Mouse (Mus musculus) cortical plate, adult 2 months (tissue): ENCODE data around the gene Itga8. TPM values are rescaled to one million over a fixed set of nuclear protein-coding genes. Genes with fewer than 3 reads are reported as not detected.

Source experiments
- H3K27ac ChIP-seq: fragments of 200-500 bp; 2 replicates; pipeline ENCODE4 v1.5.1; 2012; ENCODE audit warnings: low read length, control low read depth, inconsistent platforms; ENCODE audit not compliant: insufficient read depth
- H3K4me1 ChIP-seq: fragments of 200-500 bp; 2 replicates; pipeline ENCODE4 v1.6.1; 2011; ENCODE audit warnings: low read length; ENCODE audit not compliant: control insufficient read depth, insufficient read depth
- H3K4me3 ChIP-seq: fragments of 200-500 bp; 2 replicates; pipeline ENCODE4 v1.5.1; 2011; ENCODE audit warnings: mild to moderate bottlenecking, low read length, control low read depth; ENCODE audit not compliant: insufficient read depth
- CTCF ChIP-seq: fragments of 200-500 bp; IDR thresholded peaks from 2 replicates; pipeline ENCODE4 v1.5.1; 2011; ENCODE audit warnings: mild to moderate bottlenecking, control low read depth, low read length; ENCODE audit not compliant: insufficient read depth; ENCODE audit errors: extremely low read depth
- POLR2A ChIP-seq: fragments of 200-500 bp; IDR thresholded peaks from 2 replicates; pipeline ENCODE4 v1.6.1; 2011; ENCODE audit warnings: mild to moderate bottlenecking, low read length, control low read depth; ENCODE audit not compliant: insufficient read depth; ENCODE audit errors: extremely low read depth
- polyA plus RNA-seq: library from polyadenylated mRNA; depleted of rRNA; stranded (reverse); fragments of >200 nt; gene quantifications from 2 replicates; pipeline ENCODE4 v1.2.3, GENCODE M21; 2012

Gene Itga8
- polyA plus RNA-seq, 1 experiment: 5.0 TPM

DNA sequence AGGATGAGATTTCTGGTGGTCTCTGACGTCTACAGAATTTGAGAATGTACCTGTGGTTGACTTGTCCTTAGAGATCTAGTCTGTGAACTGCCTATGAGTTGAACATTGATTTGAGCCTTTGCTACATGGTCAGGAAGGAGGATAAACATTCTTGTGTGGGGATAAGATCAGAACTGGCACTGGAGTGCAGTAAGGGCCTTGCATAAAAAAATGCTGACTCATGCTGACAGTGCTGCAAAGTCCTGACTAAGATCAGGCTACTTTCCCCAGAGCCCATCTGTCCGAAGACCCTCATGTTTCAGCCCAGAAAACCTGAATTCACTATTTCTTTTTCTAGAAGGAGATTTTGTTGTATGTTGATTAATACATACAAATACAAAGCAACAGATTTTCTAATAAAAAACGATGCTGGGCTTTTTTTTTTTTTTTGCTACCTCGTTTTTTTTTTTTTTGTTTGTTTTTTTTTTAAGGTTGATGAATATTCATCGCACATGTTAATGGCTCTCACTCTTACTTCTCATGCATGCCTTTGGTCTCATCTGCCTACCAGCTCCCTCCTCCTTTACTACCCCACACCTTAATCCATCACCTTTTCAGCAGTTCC lies 162.9 kb downstream of the Itga8 start:
- Histone ChIP-seq H3K4me3 (no peak overlapping the region), H3K4me1 (no peaks in the 10 kb centered on the region), H3K27ac (no peak overlapping the region)
- TF ChIP-seq POLR2A: no peak
- no peak for TF ChIP-seq CTCF

DNA sequence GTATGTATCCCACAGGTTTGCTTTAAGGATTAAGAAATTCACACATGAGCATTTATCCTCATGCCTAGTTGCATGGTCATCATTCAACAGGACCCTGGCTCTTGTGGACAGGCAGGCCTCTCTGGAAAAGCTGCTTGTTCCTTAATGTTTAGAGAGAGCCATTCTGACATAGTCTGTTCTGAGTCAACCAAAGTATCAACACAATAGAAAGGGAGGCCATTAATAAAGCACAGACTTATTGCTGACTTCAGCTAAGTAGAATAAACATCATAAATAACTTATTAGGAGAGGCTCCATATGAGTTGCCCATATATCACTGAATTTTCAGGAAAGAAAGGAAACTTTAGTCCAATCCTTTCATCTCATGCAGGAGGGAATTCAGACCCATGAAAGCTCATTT lies 175.1 kb downstream of the Itga8 start:
- H3K4me1 ChIP-seq: no peaks in the 10 kb centered on the region
- TF ChIP-seq CTCF: no peak
- no peak for TF ChIP-seq POLR2A
- H3K4me3 ChIP-seq: no peak overlapping the region
- H3K27ac ChIP-seq: no peak overlapping the region

DNA sequence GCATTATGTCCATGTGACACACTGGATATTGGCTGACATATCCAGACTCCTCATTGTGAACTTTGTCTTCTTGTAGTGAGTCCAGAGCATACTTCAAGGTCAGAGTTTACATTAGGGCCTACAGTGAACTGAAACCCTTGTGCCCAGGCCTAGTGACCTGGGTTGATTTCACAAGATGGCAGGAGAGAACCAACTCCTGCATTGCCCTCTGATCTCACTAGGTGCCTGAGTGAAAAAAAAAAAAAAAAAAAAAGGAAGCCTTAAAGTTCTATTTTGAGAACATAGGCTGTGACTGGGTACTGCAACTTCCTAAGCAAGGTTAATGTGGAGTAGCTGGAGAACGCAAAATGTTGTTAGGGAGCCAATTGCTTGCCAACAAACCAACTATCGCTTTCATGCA lies 186.2 kb downstream of the Itga8 start:
- TF ChIP-seq CTCF: no peak
- no peak for TF ChIP-seq POLR2A
- no peak overlapping the region for H3K27ac ChIP-seq
- no peaks in the 10 kb centered on the region for H3K4me1 ChIP-seq
- no peak overlapping the region for H3K4me3 ChIP-seq

DNA sequence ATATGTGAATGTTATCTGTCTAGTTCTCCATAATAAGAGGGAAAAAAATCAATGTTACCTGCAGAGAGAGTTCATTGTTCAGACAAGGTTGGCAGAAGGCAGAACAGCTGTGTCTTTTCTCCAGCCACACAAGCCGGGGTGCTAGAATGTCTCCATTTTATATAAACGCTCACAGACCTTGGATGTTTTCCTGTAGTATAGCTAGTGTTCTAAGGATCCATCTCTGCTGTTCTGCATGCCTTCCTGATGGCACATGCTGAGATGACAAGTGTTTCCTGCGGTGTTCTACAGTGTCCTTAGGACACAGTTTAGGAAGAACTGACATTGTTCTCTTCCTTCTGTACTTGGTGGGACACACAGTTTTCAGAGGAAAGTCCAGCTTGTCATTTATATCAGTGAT lies 192.4 kb downstream of the Itga8 start:
- H3K27ac ChIP-seq: no peak overlapping the region
- no peaks in the 10 kb centered on the region for H3K4me1 ChIP-seq
- no peak overlapping the region for H3K4me3 ChIP-seq
- TF ChIP-seq POLR2A (no peak), CTCF (no peak)

DNA sequence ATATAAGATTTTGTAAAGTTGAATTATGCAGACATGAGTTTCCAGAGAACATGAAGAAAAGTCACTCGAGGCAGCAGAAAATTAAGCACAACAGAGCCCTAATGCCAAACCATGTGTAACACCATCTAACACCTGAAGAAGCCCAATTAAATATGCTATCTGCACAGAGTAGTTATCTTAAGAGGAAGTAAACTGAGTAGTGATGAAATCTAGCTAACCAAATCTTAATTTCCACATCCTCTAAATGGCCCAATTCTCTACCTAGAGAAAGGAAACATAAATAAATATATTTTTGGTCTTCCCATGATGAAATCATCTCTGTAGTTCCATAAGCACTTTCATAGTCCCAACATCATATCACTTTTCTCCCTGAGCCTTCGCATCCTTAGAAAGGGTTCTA lies 193.4 kb downstream of the Itga8 start:
- H3K4me3 ChIP-seq: no peak overlapping the region
- TF ChIP-seq CTCF (no peak), POLR2A (no peak)
- H3K27ac ChIP-seq: no peak overlapping the region
- H3K4me1 ChIP-seq: no peaks in the 10 kb centered on the region

DNA sequence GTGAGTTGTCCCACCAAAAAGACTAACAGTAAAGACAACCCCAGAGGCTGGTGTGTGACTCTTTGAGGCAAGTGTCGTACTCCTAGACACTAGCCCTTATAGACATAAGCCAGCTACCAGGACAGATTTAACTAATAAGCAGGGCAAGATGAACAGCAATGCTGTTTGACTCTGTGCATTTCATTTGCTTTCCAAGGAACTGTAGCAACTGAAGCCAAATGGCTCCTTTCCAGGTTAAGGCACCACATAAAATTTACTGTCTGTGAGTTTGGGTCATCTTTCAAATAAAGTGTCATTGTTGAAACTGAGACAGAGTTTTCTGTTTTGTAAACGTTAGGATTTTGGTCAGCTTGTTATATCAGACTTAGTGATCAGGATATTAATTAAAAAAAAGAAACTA lies 194.5 kb downstream of the Itga8 start:
- Histone ChIP-seq H3K27ac (no peak overlapping the region), H3K4me1 (no peaks in the 10 kb centered on the region), H3K4me3 (no peak overlapping the region)
- no peak for TF ChIP-seq POLR2A
- TF ChIP-seq CTCF: no peak

DNA sequence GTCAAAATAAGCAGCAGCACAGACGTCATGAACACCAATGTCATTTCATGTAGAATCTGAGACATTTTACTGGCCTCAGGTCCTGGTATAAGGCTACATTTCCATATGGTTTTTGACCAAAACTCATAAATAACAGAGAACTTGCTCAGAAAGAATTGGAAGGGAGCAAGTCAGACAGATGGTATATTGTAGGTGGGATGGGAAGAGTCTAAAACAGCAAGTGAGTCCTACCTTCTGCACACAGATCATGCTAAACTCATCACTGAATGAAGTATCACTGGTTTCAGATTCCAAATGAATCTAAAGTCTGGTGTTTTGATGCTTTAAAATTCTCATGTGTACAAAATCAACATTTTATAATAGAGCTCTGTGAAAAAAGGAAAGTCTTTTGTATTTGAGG lies 198.5 kb downstream of the Itga8 start:
- H3K4me1 ChIP-seq: no peaks in the 10 kb centered on the region
- TF ChIP-seq CTCF (no peak), POLR2A (no peak)
- no peak overlapping the region for H3K4me3 ChIP-seq
- H3K27ac ChIP-seq: no peak overlapping the region

DNA sequence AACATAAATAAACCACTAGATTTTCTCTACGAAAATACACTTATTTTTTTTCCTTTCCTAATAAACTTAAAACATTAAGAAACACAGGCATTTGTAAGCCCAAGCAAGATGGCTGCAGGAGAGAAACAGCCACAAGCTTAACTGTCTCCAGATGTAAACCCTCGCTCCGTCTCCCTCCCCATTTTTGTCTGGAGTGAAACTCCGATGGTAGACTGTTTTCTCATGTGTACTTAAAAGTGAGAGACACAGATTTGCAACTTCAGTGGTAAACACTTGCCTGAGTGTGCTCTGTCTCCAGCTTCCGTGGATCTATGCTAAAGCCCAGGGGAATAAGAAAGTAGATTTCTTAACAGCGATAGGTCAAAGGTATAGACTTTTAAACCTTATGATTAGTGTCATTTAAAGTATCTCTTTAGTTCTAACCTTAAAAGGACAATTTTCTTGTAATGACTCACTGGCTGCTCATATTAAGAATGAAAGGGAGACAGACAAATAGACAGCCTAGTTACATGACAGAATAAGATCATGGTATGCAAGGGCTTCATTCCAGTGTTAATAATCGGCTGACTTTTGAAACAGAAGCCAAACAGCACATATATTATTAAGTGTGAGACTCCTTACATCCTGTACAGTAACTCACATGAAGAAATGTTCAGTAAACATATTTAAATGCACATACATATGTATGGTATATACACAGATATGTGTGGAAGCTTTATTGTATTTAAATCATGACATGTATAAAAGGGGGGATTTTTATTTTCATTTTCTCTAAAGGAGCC lies 209.3 kb downstream of the Itga8 start:
- H3K4me3 ChIP-seq: no peak overlapping the region
- TF ChIP-seq POLR2A (no peak), CTCF (no peak)
- no peaks in the 10 kb centered on the region for H3K4me1 ChIP-seq
- H3K27ac ChIP-seq: no peak overlapping the region

DNA sequence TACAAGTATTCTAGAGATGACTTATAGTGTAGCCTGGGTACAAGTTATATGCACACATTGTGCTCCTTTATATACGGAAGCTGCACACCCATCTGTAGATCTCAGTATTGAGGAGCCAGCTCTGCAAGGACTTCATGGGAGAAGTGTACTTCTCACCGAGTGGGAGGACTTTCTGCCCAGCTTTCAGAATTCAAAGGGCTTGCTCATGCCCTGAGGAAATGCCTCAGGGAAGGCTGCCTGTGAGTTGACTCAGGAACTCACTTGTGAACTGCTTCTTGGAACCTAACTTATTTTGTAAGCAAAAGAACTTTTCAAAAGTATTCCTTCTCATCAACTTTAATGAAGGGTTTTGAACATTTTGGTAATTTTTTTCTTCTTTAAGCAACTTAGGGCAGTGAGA lies 210.7 kb downstream of the Itga8 start:
- TF ChIP-seq CTCF (no peak), POLR2A (no peak)
- Histone ChIP-seq H3K4me1 (no peaks in the 10 kb centered on the region), H3K4me3 (no peak overlapping the region), H3K27ac (no peak overlapping the region)

DNA sequence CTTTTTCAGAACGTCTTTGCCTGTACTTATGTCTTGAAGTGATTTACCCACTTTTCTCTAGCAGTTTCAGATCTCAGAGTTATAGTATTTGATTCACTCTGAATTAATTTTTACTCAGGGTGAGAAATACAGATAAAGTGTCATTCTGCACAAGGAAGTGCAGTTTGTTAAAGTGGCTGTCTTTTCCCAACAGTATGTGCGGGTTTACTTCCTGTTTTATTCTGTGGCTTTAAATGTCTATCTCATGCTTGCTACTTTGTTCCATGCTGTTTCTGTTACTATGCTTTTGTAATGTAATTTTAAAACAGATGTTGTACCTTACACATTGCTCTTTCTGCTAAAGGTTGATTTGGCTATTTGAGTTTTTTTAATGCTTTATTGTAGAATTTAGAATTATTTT lies 216.2 kb downstream of the Itga8 start:
- Histone ChIP-seq H3K4me1 (no peaks in the 10 kb centered on the region), H3K27ac (no peak overlapping the region), H3K4me3 (no peak overlapping the region)
- TF ChIP-seq POLR2A: no peak
- no peak for TF ChIP-seq CTCF

DNA sequence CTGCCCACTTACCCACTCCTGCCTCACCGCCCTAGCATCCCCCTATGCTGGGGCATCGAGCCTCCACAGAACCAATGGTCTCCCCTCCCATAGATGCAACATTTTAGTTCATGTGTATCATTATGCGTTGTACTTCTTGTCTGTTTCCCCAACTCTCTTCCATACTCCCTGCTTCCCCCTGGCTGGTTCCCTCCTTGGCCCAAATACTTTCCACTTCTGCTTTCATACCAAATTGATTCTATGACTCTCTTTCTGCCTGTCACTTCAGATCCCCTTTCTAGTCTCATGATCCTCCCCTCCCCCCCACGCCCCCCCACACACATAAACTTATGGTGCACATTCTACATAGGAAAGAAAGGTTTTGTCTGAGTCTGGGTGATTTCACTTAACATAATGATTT lies 217.4 kb downstream of the Itga8 start:
- TF ChIP-seq CTCF: no peak
- no peak for TF ChIP-seq POLR2A
- H3K4me3 ChIP-seq: no peak overlapping the region
- H3K4me1 ChIP-seq: no peaks in the 10 kb centered on the region

More for the DNA sequence above, 217.4 kb downstream of the Itga8 start:
- no peak overlapping the region for H3K27ac ChIP-seq
